Mouse (Mus musculus) heart, adult 18-20 months (tissue): ENCODE results near the gene Slc25a35. TPM values are rescaled to one million over a fixed set of nuclear protein-coding genes. Genes with fewer than 3 reads are reported as not detected.
"Not testable (repeated sequence)": the region's sequence is repeated elsewhere in the genome, so short reads cannot be mapped to it uniquely, and the experiment has no call there.

Source experiments
- DNase-seq, 2 experiments: peaks; one replicate each; pipeline ENCODE4 v3.0.0; 2021 to 2022; ENCODE audit warnings: mixed read lengths in 1 of 2
- microRNA-seq, 2 experiments: library from miRNA; unstranded; fragments of <30 nt; microRNA quantifications; one replicate each; pipeline ENCODE4 v1.2.0; 2022
- total RNA-seq, 2 experiments: library from RNA; stranded (reverse); gene quantifications; 2 replicates each; pipeline ENCODE4 v1.2.3; 2021

Slc25a35 gene
- total RNA-seq, 2 experiments from 2014 or later: 4.8 to 9.3 TPM

GRCm38 (mm10) chr11:69006575-69006974, 38.6 kb downstream of the Slc25a35 start:
- not testable (repeated sequence) for DNase-seq

- DNase-seq: peak; percentile 87 to 91
Observed at GRCm38 (mm10) chr11:69008182-69009121, 40.5 kb downstream of the Slc25a35 start, which contains the start of gene Pfas. TSS of gene Pfas (minus strand) at chr11:69008460.

GRCm38 (mm10) chr11:69009508-69009907, 41.6 kb downstream of the Slc25a35 start:
- DNase-seq: no peak

- DNase-seq: no peak
Observed at GRCm38 (mm10) chr11:69010400-69011323, 42.7 kb downstream of the Slc25a35 start.

GRCm38 (mm10) chr11:69011445-69011844, 43.5 kb downstream of the Slc25a35 start:
- DNase-seq: not testable (repeated sequence)

GRCm38 (mm10) chr11:69012071-69012601, 44.2 kb downstream of the Slc25a35 start:
- peak; percentile 94 to 96 for DNase-seq

- DNase-seq: peak; percentile 94
Observed at GRCm38 (mm10) chr11:69015644-69016441, 47.9 kb downstream of the Slc25a35 start, which contains the start of gene Ctc1. TSS of gene Ctc1 (plus strand) at chr11:69015911.

- no peak for DNase-seq
Observed at GRCm38 (mm10) chr11:69016755-69017154, 48.8 kb downstream of the Slc25a35 start.

- no peak for DNase-seq
Observed at GRCm38 (mm10) chr11:69020691-69021090, 52.8 kb downstream of the Slc25a35 start.

Small RNA genes lying within 50 kb of the gene (microRNA-seq; reads per million reads assigned to microRNA genes)
- 0.38 to 0.81 reads per million in 2 experiments for gene Mir3062

Other genes with a start within 250 kb of the Slc25a35 start
- 10 to 100 TPM; 61.2 to 64.3 TPM for gene Ndel1, start 96.3 kb upstream of the Slc25a35 start, total RNA-seq
- under 1 TPM; 0.15 to 0.21 TPM for gene Rnf222, start 79.6 kb upstream of the Slc25a35 start, total RNA-seq
- 100 to 1,000 TPM; 679 to 731 TPM for gene Rpl26, start 66.5 kb upstream of the Slc25a35 start, total RNA-seq
- gene Odf4, start 41.0 kb upstream of the Slc25a35 start, total RNA-seq: not detected
- 10 to 100 TPM; 20.6 to 23.5 TPM for gene Arhgef15, start 10.7 kb upstream of the Slc25a35 start, total RNA-seq
- 100 to 1,000 TPM in 1 of 2 experiments, 10 to 100 TPM in 1; 87.5 to 102 TPM for gene Rangrf, start 7.1 kb downstream of the Slc25a35 start, total RNA-seq
- gene Pfas, start 40.3 kb downstream of the Slc25a35 start, total RNA-seq: 1 to 10 TPM; 5.4 to 6.2 TPM
- 10 to 100 TPM; 10.9 to 13.9 TPM for gene Ctc1, start 47.8 kb downstream of the Slc25a35 start, total RNA-seq
- gene Aurkb, start 77.5 kb downstream of the Slc25a35 start, total RNA-seq: 1 to 10 TPM in 1 of 2 experiments, under 1 TPM in 1; 0.67 to 1.5 TPM
- gene Borcs6, start 91.6 kb downstream of the Slc25a35 start, total RNA-seq: 10 to 100 TPM; 16.7 to 19.3 TPM
- 1 to 10 TPM; 5.3 to 7.0 TPM for gene Tmem107, start 102.7 kb downstream of the Slc25a35 start, total RNA-seq
- gene Vamp2, start 120.4 kb downstream of the Slc25a35 start, total RNA-seq: 10 to 100 TPM; 53.9 to 55.4 TPM
- 10 to 100 TPM; 38.8 to 48.5 TPM for gene Per1, start 127.1 kb downstream of the Slc25a35 start, total RNA-seq
- under 1 TPM in 1 of 2 experiments, not detected in 1; 0.15 TPM for gene Hes7, start 152.3 kb downstream of the Slc25a35 start, total RNA-seq
- gene 9130213A22Rik, start 154.5 kb downstream of the Slc25a35 start, total RNA-seq: under 1 TPM; 0.23 to 0.27 TPM
- gene Aloxe3, start 157.8 kb downstream of the Slc25a35 start, total RNA-seq: not detected
- gene Alox12b, start 188.9 kb downstream of the Slc25a35 start, total RNA-seq: not detected
- gene Alox8, start 229.7 kb downstream of the Slc25a35 start, total RNA-seq: 1 to 10 TPM; 1.1 to 2.2 TPM